Mouse (Mus musculus): ENCODE results near the gene Gosr2. TPM values are rescaled to one million over a fixed set of nuclear protein-coding genes. Genes with fewer than 3 reads are reported as not detected.
A peak's percentile ranks its signal among the peaks of the same experiment; 100 is the strongest.
"Not testable (repeated sequence)": the region's sequence is repeated elsewhere in the genome, so short reads cannot be mapped to it uniquely, and the experiment has no call there.

The Gosr2 gene
- polyA plus RNA-seq, 1 experiment from 2014 or later, result 80.7 TPM

DNA sequence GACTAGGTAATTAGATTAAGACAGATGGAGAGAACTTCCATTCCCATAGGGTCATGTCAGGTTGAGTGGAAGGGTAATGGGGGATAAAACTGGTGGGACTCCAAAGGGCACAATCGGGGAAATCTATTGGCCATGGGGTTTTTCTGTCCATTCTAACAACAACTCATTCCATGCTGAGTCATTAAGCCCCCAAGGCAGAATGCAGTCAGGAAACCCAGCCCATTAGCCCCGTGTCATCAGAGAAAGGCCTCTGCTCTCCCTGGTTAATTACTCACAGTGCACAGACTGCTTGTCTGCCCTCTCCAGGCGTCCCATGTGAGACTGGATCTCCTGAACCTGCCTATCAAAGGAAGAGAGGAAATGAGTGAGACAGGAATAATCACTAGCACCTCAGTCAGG lies 8.7 kb downstream of the Gosr2 start:
- 19% methylated on average over 3 of the region's 3 CpGs for WGBS
- no peak for ATAC-seq (ENCODE audit: low FRiP score)
- peaks cover 11% of the 10 kb centered on the region for H3K4me1 ChIP-seq
- no peak overlapping the region for H3K27ac ChIP-seq (replicated peaks)
- H3K4me2 ChIP-seq, result no peak overlapping the region
- no peaks in the 10 kb centered on the region for H3K27me3 ChIP-seq (replicated peaks)
- no peak overlapping the region for H3K9ac ChIP-seq (replicated peaks)
- H3K36me3 ChIP-seq, result peaks cover 41% of the 10 kb centered on the region
- no peaks in the 10 kb centered on the region for H3K9me3 ChIP-seq (replicated peaks)
- H3K4me3 ChIP-seq (replicated peaks), result no peak overlapping the region

DNA sequence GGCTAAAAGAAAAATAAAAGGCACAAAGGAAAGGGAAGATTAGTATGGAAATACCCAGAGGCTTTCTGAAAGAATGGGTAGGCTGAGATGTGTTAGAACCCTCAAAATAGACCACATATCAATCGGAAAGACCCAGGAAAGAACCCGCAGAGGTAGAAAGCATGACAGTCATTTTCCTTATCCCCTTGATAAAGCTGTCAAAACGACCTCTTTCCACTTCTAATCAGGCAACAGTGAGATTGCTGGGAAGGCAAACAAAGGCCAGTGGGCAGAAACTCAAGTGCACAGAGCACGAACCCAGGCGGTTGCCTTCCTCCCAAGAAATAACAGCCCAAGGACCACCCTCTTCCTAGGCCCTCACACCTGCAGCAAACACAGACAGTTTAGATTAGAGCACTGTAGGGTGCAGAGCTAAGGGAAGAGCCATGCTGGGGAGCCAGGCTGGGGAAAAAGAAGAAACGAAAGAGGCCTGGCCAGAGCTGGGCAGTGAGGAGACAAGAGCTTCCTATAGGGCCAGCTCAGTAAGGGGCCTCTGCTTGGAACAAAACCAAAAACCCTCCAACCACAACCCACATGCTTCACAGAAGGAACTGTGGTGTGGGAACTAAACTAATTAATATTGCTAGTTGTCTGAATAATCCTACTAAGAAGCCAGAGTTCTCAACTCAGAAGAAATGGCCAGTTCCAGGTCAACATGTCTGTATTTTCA lies 9.3 kb downstream of the Gosr2 start:
- no peak for ATAC-seq (ENCODE audit: low FRiP score)
- no peaks in the 10 kb centered on the region for H3K27me3 ChIP-seq (replicated peaks)
- no peak overlapping the region for H3K9ac ChIP-seq (replicated peaks)
- no peak overlapping the region for H3K27ac ChIP-seq (replicated peaks)
- H3K9me3 ChIP-seq (replicated peaks), result no peaks in the 10 kb centered on the region
- peaks cover 46% of the 10 kb centered on the region for H3K36me3 ChIP-seq
- no peak overlapping the region for H3K4me3 ChIP-seq (replicated peaks)
- 79% methylated on average over 6 of the region's 6 CpGs for whole genome bisulfite sequencing
- no peak overlapping the region for H3K4me2 ChIP-seq
- peaks cover 9% of the 10 kb centered on the region for H3K4me1 ChIP-seq

DNA sequence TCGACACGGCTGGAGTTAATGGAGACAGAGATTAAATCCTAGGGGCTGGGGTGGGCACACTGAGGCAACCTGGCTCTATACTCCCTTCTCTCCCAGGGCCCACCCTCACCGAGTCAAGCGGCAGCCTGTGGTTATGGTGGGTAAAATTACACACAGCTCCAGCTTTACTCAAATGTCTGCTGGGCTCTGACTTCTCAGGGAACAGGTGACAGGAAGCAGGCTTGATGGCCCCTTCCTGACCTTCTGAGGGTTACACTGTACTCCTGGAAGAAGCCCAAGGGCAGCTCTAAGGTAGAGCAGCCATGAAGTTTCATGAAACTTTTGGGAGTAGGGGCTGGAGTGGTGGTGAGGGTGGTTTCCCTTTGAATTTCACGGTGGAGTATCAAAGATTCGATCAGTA lies 11.0 kb downstream of the Gosr2 start:
- ATAC-seq (ENCODE audit: low FRiP score), result no peak
- Histone ChIP-seq H3K27me3 (replicated peaks) (no peaks in the 10 kb centered on the region), H3K4me1 (peaks cover 6% of the 10 kb centered on the region), H3K36me3 (peaks cover 63% of the 10 kb centered on the region), H3K27ac (replicated peaks) (no peak overlapping the region), H3K9ac (replicated peaks) (no peak overlapping the region), H3K4me3 (replicated peaks) (no peak overlapping the region), H3K9me3 (replicated peaks) (no peaks in the 10 kb centered on the region), H3K4me2 (no peak overlapping the region)
- 88% methylated on average over 6 of the region's 6 CpGs for WGBS

DNA sequence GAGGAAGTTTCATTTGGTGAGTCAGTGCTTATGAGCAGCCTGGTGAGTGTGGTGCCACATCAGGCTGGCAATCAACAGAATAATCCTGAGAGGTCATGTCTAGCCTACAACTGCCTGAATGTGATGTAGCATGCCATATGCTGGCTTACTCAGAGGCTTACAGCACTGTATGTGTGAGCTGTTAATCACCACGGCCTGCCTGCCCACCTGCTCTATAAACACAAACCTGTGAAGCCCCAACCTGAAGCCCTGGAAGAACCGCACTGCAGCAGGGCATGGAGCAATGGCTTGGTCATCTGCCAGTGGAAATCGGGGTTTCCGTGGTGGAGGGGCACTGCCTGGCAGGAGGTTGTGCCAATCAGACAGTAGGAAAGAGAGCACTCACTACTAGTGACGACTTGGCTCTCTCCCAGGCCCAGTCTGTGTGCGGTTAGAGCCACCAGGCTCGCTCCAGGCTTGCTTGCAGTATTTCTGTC lies 12.4 kb downstream of the Gosr2 start:
- H3K27ac ChIP-seq (replicated peaks), result no peak overlapping the region
- H3K9ac ChIP-seq (replicated peaks), result no peak overlapping the region
- no peaks in the 10 kb centered on the region for H3K9me3 ChIP-seq (replicated peaks)
- H3K36me3 ChIP-seq, result peaks cover 76% of the 10 kb centered on the region
- no peak overlapping the region for H3K4me3 ChIP-seq (replicated peaks)
- H3K4me1 ChIP-seq, result peaks cover 5% of the 10 kb centered on the region; the same call in 1 of the 2 replicates
- ATAC-seq (ENCODE audit: low FRiP score), result no peak
- no peak overlapping the region for H3K4me2 ChIP-seq
- H3K27me3 ChIP-seq (replicated peaks), result no peaks in the 10 kb centered on the region
- 86% methylated on average over 7 of the region's 7 CpGs for WGBS

DNA sequence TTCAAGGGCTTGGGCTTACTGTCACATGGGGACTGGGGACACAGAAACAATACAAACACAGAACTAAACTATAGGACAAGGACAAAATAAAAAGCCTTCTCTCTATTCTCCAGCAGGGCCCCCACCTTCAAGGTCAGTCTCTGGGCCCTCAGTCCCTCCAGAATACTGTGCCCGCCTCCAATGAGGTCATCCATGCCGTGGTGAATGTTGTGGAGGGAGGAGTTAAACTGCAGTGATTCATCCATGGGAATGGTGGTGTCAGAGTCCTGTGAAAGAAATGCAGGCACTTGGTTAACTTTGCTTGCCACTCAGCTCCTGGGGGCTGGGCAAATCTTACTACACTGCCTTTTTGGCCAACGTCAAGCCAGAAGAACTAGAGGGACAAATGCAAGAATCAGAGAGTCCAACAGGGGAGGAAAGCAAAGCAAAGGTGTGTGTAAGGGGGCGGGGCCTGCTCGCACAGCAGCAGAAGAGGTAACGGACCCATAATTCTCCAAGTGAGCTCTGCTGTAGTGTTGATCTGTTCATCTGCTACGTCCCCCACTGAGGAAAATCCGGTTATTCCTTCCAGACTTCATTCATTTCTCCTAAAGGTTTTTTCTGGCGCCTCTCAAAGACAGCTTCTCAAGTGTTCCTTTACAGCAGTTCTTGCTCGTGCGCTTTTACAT lies 13.9 kb downstream of the Gosr2 start:
- Histone ChIP-seq H3K9ac (replicated peaks) (no peak overlapping the region), H3K4me2 (no peak overlapping the region), H3K36me3 (peaks cover 89% of the 10 kb centered on the region), H3K9me3 (replicated peaks) (no peaks in the 10 kb centered on the region), H3K27ac (replicated peaks) (no peak overlapping the region), H3K27me3 (replicated peaks) (no peaks in the 10 kb centered on the region), H3K4me1 (peaks cover under 1% of the 10 kb centered on the region; the same call in 1 of the 2 replicates), H3K4me3 (replicated peaks) (no peak overlapping the region)
- WGBS, result 90% methylated on average over 11 of the region's 11 CpGs
- no peak for ATAC-seq (ENCODE audit: low FRiP score)

DNA sequence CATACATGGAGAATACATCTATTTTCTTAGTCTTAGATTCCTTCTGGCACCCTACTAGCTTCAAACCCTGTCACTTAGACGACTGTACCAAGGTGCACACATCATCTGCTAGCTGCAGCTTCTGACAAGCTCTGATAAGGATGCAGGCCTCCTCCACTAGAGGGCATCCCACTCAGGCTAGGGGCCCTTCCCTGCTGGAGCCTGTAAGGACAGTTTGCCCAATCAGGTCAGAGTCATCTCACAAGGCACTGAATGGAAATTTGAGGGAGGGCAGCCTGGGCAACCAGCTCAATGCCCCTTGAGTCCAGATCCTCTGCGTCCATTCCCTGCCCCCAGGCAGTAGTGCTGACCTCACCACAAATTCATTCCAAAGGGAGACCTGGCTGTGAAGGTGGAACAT lies 20.7 kb downstream of the Gosr2 start:
- not testable (repeated sequence) for H3K4me3 ChIP-seq (replicated peaks); H3K9me3 ChIP-seq (replicated peaks); H3K4me2 ChIP-seq; H3K27me3 ChIP-seq (replicated peaks); H3K27ac ChIP-seq (replicated peaks); H3K4me1 ChIP-seq; H3K9ac ChIP-seq (replicated peaks); ATAC-seq (ENCODE audit: low FRiP score)
- H3K36me3 ChIP-seq, result peaks cover 51% of the 10 kb centered on the region
- 35% methylated on average over 2 of the region's 2 CpGs for WGBS

DNA sequence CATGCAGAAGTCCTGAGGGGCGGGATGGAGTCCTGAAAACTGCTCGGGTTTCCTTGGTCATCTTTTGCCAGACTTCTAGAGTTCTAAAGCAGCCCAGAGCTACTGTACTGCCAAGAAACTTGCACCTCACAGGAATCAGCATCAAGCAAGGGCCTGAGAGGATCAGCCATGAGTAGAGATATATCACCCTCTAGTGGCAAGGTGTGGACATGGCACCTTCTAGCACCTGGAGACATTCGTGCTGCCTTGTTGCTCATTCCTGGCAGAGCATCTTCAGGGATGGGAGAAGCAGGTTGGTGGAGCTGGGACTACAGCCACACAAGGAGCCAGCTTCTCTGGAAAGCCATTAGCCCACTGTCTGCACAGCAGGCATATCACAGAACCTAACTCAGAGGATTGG lies 22.1 kb downstream of the Gosr2 start:
- Histone ChIP-seq H3K4me3 (replicated peaks) (no peak overlapping the region), H3K9ac (replicated peaks) (no peak overlapping the region), H3K27me3 (replicated peaks) (no peaks in the 10 kb centered on the region), H3K27ac (replicated peaks) (no peak overlapping the region), H3K4me2 (no peak overlapping the region), H3K36me3 (peaks cover 36% of the 10 kb centered on the region), H3K9me3 (replicated peaks) (no peaks in the 10 kb centered on the region), H3K4me1 (no peaks in the 10 kb centered on the region)
- no peak for ATAC-seq (ENCODE audit: low FRiP score)
- 40% methylated on average over 3 of the region's 3 CpGs for WGBS

DNA sequence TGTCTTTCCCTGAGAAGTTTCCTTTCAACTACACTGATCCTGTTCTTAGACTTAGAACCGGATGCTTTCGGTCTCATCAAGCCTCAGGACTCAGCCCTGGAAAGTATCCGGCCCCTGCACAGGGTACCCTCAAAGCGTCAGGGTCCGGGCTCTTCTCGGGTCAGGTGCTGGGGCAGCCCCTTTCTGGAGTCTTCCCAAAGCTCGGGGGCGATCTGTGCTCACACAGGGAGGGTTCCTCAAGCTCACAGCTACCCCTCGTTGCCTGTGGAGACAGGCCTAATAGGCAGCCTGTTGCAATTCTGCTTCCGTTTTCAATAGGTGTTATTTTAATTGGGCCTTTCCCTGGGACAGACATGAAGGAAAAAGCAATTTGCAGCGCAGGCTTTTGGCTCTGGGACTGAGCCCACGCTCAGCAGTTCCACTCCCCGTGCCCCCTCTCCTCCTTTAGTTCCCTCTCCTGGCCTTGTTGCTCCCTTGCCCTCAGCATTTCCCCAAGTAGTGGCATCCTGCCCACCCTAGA lies 30.7 kb downstream of the Gosr2 start:
- no peak for ATAC-seq (ENCODE audit: low FRiP score)
- H3K9me3 ChIP-seq (replicated peaks), result no peaks in the 10 kb centered on the region
- no peak overlapping the region for H3K9ac ChIP-seq (replicated peaks)
- WGBS, result 55% methylated on average over 13 of the region's 13 CpGs
- H3K4me3 ChIP-seq (replicated peaks), result no peak overlapping the region
- H3K27me3 ChIP-seq (replicated peaks), result no peaks in the 10 kb centered on the region
- peaks cover 21% of the 10 kb centered on the region for H3K4me1 ChIP-seq
- H3K27ac ChIP-seq (replicated peaks), result no peak overlapping the region
- H3K4me2 ChIP-seq, result no peak overlapping the region
- H3K36me3 ChIP-seq, result no peaks in the 10 kb centered on the region

DNA sequence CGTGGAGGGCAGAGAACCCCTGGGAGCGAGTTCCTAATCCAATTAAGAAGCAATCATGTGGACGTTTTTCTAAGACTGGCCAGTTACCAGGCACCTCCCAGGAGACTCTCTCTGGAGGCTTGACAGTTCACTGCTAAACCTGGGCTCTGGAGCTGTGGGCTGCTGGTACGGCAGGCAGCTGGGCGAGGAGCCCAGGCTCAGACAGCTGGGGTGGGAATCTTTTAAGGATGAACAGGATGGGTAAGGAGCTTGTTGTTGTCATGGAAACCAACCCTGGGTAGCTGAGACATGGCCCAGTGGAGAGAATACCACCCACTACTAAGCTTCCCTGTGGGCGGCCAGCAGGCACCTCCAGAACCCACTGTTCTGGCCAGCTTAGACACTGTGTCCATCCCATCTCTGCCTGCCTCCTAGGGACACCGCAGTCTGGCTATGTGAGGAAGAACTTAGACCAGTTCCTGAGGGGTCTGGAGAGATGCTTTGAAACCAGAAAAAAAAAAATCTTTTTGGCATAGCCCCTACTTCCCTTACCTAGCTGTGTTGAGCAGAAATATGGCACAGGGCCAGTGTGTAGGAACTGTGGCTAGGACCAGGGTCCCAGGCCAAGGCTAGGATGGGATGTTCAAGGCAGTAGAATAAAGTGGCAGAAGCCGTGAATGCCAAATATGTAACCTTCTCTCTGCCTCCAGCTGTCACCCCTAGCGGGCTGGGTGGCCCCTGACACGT lies 31.4 kb downstream of the Gosr2 start:
- Histone ChIP-seq H3K4me3 (replicated peaks) (no peak overlapping the region), H3K27ac (replicated peaks) (peak overlapping the region; percentile 54; the same call in 1 of the 2 replicates), H3K4me2 (no peak overlapping the region), H3K27me3 (replicated peaks) (no peaks in the 10 kb centered on the region), H3K9ac (replicated peaks) (no peak overlapping the region), H3K36me3 (no peaks in the 10 kb centered on the region), H3K9me3 (replicated peaks) (no peaks in the 10 kb centered on the region), H3K4me1 (peaks cover 21% of the 10 kb centered on the region)
- peak; percentile 65; the same call in 1 of the 2 replicates for ATAC-seq (ENCODE audit: low FRiP score)
- 30% methylated on average over 10 of the region's 10 CpGs for WGBS

DNA sequence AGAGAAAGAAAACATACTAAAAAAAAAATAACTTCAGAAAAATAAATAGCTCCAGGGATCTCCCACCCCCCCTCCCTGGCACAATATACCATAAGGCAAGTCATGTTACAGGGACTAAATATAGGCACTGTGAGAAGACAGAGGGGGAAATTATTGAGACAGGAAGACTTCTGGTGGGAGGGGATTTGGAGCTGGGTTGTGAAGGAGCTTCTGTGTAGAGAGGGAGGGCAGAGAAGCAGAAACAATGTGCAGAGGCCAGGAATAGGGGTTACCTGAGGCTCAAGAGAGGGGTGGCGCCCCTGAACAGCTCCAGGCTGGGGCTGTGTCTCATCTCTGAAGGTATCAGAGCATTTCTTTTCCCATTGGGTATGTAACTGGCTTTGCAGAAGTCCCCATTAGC lies 32.0 kb downstream of the Gosr2 start:
- H3K4me3 ChIP-seq (replicated peaks), result no peak overlapping the region
- no peaks in the 10 kb centered on the region for H3K36me3 ChIP-seq
- no peak overlapping the region for H3K4me2 ChIP-seq
- no peaks in the 10 kb centered on the region for H3K27me3 ChIP-seq (replicated peaks)
- WGBS, result 71% methylated on average over 1 of the region's 1 CpGs
- H3K27ac ChIP-seq (replicated peaks), result peak overlapping the region; percentile 54; the same call in 1 of the 2 replicates
- ATAC-seq (ENCODE audit: low FRiP score), result 0 out of 2 replicates have a peak, but pooled peaks have one; percentile 17
- H3K4me1 ChIP-seq, result peaks cover 21% of the 10 kb centered on the region
- H3K9ac ChIP-seq (replicated peaks), result no peak overlapping the region
- H3K9me3 ChIP-seq (replicated peaks), result no peaks in the 10 kb centered on the region

DNA sequence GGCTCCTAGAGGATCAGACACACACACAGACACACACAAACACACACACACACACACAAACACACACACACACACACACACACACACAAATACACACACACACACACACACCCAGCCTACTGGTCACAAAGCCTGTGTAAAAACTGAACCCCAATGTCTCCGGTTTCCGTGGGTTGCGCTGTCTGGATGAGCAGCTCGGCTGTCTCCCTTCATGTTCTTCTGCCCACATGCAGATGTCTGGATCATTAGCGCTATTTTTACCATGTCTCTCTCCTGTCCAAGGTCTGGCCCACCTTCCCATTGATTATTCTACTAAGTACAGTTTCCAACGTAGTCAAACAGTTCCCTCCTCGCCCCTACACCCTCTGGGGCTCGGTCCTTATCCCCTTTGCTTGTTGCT lies 34.6 kb downstream of the Gosr2 start:
- ATAC-seq (ENCODE audit: low FRiP score), result no peak
- no peaks in the 10 kb centered on the region for H3K9me3 ChIP-seq (replicated peaks)
- no peak overlapping the region for H3K4me2 ChIP-seq
- WGBS, result 91% methylated on average over 8 of the region's 8 CpGs
- H3K36me3 ChIP-seq, result no peaks in the 10 kb centered on the region
- H3K4me1 ChIP-seq, result peaks cover 21% of the 10 kb centered on the region
- no peak overlapping the region for H3K4me3 ChIP-seq (replicated peaks)
- H3K27me3 ChIP-seq (replicated peaks), result no peaks in the 10 kb centered on the region
- no peak overlapping the region for H3K27ac ChIP-seq (replicated peaks)
- no peak overlapping the region for H3K9ac ChIP-seq (replicated peaks)
